Mouse (Mus musculus) stomach, embryonic 15.5 days (tissue): ENCODE data around the gene Fgf8. TPM values are rescaled to one million over a fixed set of nuclear protein-coding genes. Genes with fewer than 3 reads are reported as not detected.

ENCODE experiments used
- ATAC-seq: fragments of 200-750 bp; cut with Nextera tagmentation; 2 replicates; pipeline ENCODE4 v1.8.0; 2017; ENCODE audit warnings: low read depth, moderate number of reproducible peaks, moderate TSS enrichment; ENCODE audit not compliant: insufficient read depth, low FRiP score
- H3K27ac ChIP-seq: fragments of 300-500 bp; sonication (generic); 2 replicates; pipeline ENCODE4 v1.5.1; 2015; ENCODE audit warnings: mild to moderate bottlenecking, inconsistent platforms
- H3K27me3 ChIP-seq: fragments of 300-500 bp; sonication (generic); replicated peaks from 2 replicates; pipeline ENCODE4 v1.6.1; 2015; ENCODE audit warnings: inconsistent platforms
- H3K36me3 ChIP-seq: fragments of 300-500 bp; sonication (generic); 2 replicates; pipeline ENCODE4 v1.6.1; 2015; ENCODE audit warnings: inconsistent platforms
- H3K4me1 ChIP-seq: fragments of 300-500 bp; sonication (generic); 2 replicates; pipeline ENCODE4 v1.6.1; 2015; ENCODE audit warnings: inconsistent platforms
- H3K4me2 ChIP-seq: fragments of 300-500 bp; sonication (generic); 2 replicates; pipeline ENCODE4 v1.6.1; 2015; ENCODE audit warnings: mild to moderate bottlenecking, inconsistent platforms
- H3K4me3 ChIP-seq: fragments of 300-500 bp; sonication (generic); replicated peaks from 2 replicates; pipeline ENCODE4 v1.5.1; 2015; ENCODE audit warnings: inconsistent platforms
- H3K9ac ChIP-seq: fragments of 300-500 bp; sonication (generic); 2 replicates; pipeline ENCODE4 v1.6.1; 2015; ENCODE audit warnings: inconsistent platforms
- H3K9me3 ChIP-seq: fragments of 300-500 bp; sonication (generic); 2 replicates; pipeline ENCODE4 v1.6.1; 2016; ENCODE audit warnings: inconsistent platforms
- WGBS: fragments of 180-500 bp; shearing (Covaris S2); methylation state at CpG from one replicate; pipeline ENCODE4 v1.1.7; 2015; 5-methylcytosine and 5-hydroxymethylcytosine counted together
- polyA plus RNA-seq: library from polyadenylated mRNA; unstranded; fragments of >200 nt; fragmentation: Nextera tagmentation; extraction: Ambion mirVana; gene quantifications from 2 replicates; pipeline ENCODE4 v1.2.1, GENCODE M21; 2015

The Fgf8 gene
- polyA plus RNA-seq, 1 experiment from 2014 or later = not detected

DNA sequence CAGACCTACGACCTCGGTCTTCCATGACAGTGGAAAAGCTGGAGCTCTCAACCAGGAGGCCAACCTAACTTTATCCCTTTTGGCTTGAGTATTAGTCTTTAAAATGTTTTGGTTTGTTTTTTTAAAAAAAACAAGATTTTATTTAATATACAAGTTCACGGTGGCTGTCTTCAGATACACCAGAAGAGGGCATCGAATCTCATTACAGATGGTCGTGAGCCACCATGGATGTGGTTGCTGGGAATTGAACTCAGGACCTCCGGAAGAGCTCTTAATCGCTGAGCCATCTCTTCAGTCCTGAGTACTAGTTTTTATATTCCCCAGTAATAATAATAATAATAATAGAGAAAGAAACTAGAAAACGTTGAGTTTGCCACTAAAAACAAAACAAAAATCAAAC is 39.0 kb upstream of the Fgf8 start:
- peaks cover 21% of the 10 kb centered on the region; the same call in 1 of the 2 replicates for H3K36me3 ChIP-seq
- H3K9me3 ChIP-seq = no peaks in the 10 kb centered on the region
- peak overlapping the region; percentile 54 for H3K4me2 ChIP-seq
- 61% methylated on average over 8 of the region's 8 CpGs for WGBS
- peaks cover 15% of the 10 kb centered on the region for H3K4me1 ChIP-seq
- H3K27ac ChIP-seq = no peak overlapping the region
- H3K4me3 ChIP-seq = peak overlapping the region; percentile 90; the same call in 1 of the 2 replicates
- ATAC-seq = no peak
- no peaks in the 10 kb centered on the region for H3K27me3 ChIP-seq
- H3K9ac ChIP-seq = no peak overlapping the region; the same call in 1 of the 2 replicates

DNA sequence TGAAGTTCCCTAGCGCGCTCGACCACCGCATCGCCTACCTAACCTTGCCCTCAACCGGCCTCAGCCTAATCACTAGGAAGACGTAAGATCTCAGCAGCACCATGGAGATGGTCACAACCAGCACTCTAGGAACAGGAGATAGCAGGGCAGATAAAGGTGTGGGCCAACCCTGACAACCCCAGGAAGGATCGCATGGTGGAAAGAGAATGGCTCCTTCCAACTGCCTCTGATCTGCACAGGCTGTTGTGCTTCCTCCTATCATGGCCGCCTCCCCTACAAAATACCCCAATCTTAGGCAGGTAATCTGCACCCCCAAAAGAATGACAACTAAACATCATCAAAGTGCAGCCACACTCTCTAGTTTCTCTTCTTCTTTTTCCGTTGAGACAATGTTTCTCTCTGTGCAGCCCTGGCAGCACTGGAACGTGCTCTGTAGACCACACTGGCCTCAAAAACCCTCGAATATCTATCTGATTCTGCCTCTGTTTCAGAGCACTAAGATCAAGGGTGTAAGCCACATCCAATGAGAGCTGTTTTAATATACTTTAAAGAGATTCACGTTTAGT is 37.7 kb upstream of the Fgf8 start:
- Histone ChIP-seq H3K9me3 (no peaks in the 10 kb centered on the region), H3K27me3 (no peaks in the 10 kb centered on the region), H3K27ac (no peak overlapping the region), H3K36me3 (peaks cover 28% of the 10 kb centered on the region; the same call in 1 of the 2 replicates), H3K9ac (no peak overlapping the region), H3K4me2 (peak overlapping the region; percentile 54; the same call in 1 of the 2 replicates), H3K4me3 (no peak overlapping the region), H3K4me1 (peaks cover 15% of the 10 kb centered on the region)
- whole genome bisulfite sequencing = 80% methylated on average over 13 of the region's 13 CpGs
- no peak for ATAC-seq

DNA sequence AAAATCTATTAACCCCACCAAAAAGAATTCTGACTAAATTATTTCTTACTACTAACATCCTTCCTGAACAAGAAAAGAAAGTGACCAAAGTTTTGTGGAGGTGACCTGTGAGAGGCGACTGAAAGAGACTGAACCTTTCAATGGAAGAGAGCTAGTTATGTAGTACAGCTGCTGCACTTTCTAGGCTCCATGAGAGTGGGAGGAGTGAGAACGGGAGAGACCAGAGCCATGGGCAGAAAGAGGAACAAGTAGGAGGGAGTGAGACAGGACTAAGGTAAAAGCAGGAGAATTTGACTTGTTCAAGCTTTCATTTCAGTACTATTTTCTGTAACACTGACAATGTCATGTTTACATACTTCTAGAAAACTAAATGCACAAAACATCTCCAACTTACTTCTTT is 32.8 kb upstream of the Fgf8 start:
- H3K4me1 ChIP-seq = peaks cover 3% of the 10 kb centered on the region
- WGBS = 67% methylated on average over 2 of the region's 2 CpGs
- ATAC-seq = no peak
- no peak overlapping the region for H3K4me3 ChIP-seq
- no peak overlapping the region for H3K27ac ChIP-seq
- H3K27me3 ChIP-seq = no peaks in the 10 kb centered on the region
- no peak overlapping the region for H3K4me2 ChIP-seq
- H3K9ac ChIP-seq = no peak overlapping the region
- no peaks in the 10 kb centered on the region for H3K9me3 ChIP-seq
- H3K36me3 ChIP-seq = peaks cover 69% of the 10 kb centered on the region

DNA sequence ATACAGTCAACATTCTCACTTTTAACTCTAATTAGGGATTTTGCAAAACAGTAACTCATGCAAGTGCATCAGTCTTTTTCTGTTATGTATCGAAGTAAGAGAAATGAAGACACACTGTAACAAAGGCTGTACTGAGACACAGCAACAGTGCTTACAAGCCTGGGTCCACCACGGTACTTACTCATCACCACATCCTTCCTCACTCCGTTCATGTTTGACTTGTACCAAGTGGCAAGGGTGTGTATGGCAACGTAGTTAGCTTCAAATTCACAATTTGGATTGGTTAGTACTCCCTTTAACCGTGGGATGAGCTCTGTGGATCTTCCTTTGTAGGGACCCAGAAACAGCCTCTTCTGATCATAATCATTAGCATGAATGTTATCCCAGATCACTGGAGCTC is 28.8 kb upstream of the Fgf8 start:
- H3K9ac ChIP-seq = no peak overlapping the region
- peaks cover 79% of the 10 kb centered on the region for H3K36me3 ChIP-seq
- no peak overlapping the region for H3K4me2 ChIP-seq
- WGBS = 85% methylated on average over 5 of the region's 5 CpGs
- H3K27me3 ChIP-seq = no peaks in the 10 kb centered on the region
- no peaks in the 10 kb centered on the region for H3K4me1 ChIP-seq
- H3K27ac ChIP-seq = no peak overlapping the region
- no peak for ATAC-seq
- no peak overlapping the region for H3K4me3 ChIP-seq
- no peaks in the 10 kb centered on the region for H3K9me3 ChIP-seq

DNA sequence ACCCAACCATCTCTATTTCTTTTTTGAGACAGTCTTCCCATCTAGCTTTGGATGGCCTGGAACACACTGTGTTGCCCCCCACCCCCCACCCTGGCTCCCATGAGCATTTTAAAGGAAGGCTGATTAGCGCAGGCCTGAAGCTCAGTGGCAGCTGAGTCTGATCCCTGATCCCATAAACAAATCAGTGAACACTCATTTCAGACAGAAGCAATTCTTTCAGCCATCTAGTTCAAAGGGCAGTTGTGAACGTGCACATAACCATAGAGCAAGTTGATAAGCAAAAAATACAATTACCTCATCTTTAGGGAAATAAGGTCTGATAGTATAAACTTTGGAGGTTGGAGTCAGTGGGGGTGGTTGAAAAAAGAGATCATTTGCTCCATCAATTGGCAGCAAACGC is 18.1 kb upstream of the Fgf8 start:
- no peaks in the 10 kb centered on the region for H3K27me3 ChIP-seq
- H3K36me3 ChIP-seq = peaks cover 46% of the 10 kb centered on the region
- ATAC-seq = no peak
- no peak overlapping the region for H3K9ac ChIP-seq
- no peak overlapping the region for H3K4me3 ChIP-seq
- 80% methylated on average over 3 of the region's 3 CpGs for WGBS
- H3K4me1 ChIP-seq = no peaks in the 10 kb centered on the region
- H3K9me3 ChIP-seq = no peaks in the 10 kb centered on the region
- no peak overlapping the region for H3K4me2 ChIP-seq
- H3K27ac ChIP-seq = no peak overlapping the region

DNA sequence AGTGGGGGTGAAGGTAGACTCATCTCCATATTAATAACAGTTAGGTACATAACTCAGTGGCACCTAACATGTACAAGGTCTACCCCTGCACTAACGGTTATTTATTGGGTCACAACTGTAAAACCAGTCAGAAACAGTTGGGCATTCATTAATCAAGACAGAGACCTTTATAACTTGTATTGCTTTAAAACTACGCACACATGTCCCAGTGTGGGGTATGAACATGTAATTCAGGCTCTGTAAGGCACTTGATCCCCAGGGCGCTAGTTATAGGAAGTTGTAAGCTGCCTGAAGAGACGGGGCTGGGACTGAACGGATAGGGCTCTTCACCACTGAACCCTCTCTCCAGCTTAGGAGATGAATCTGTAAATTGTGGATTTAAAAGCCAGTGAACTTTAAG is 16.0 kb upstream of the Fgf8 start:
- H3K9ac ChIP-seq = no peak overlapping the region
- no peaks in the 10 kb centered on the region for H3K9me3 ChIP-seq
- H3K27me3 ChIP-seq = no peaks in the 10 kb centered on the region
- ATAC-seq = no peak
- H3K27ac ChIP-seq = no peak overlapping the region
- H3K4me1 ChIP-seq = no peaks in the 10 kb centered on the region
- peaks cover 67% of the 10 kb centered on the region for H3K36me3 ChIP-seq
- H3K4me3 ChIP-seq = no peak overlapping the region
- 88% methylated on average over 5 of the region's 5 CpGs for WGBS
- no peak overlapping the region for H3K4me2 ChIP-seq

DNA sequence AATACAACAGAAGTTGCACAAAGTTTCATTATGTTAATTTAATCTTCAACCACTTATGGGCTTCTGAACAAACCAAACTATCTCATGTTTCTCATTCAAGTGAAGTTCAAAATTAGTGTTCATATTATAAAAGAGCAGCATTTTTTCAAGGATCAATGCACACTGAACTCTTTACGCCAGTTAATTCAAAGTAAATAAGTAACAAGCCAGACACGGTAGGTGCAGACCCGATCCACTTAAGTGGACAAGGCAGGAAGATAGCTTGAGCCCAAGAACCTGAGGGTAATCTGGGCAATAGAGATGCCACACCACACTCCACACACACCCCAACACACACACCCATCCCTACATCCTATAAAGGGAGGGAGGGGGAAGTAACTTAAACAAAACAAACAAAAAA is 10.8 kb upstream of the Fgf8 start:
- ATAC-seq = no peak

DNA sequence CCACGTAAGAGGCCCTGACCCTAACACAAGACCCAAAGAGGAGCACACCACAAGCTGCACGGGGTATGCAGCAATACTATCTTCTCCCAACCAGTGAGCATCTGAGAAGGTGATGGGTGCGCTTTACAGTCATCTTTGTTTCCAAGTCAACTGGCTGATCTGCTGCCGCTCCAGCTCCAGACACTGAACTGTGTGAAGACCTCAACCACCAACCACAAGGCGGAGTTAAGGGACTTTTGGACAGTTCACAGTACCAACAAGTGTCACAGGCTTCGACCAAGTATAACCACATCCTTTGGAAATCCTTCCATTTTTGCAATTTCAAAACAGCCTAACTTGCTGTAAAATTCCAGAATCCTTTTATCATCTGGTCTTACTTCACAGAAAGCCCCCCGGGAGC is 9.2 kb upstream of the Fgf8 start:
- 90% methylated on average over 7 of the region's 7 CpGs for WGBS
- H3K9me3 ChIP-seq = no peaks in the 10 kb centered on the region
- H3K27me3 ChIP-seq = no peaks in the 10 kb centered on the region; the same call in 1 of the 2 replicates
- no peak overlapping the region for H3K4me2 ChIP-seq
- peaks cover 35% of the 10 kb centered on the region for H3K36me3 ChIP-seq
- no peak overlapping the region for H3K4me3 ChIP-seq
- no peak overlapping the region for H3K27ac ChIP-seq
- no peak overlapping the region for H3K9ac ChIP-seq
- no peak for ATAC-seq
- peaks cover 15% of the 10 kb centered on the region for H3K4me1 ChIP-seq

More for the DNA sequence above, 10.8 kb upstream of the Fgf8 start:
- Histone ChIP-seq H3K9me3 (no peaks in the 10 kb centered on the region), H3K36me3 (peaks cover 45% of the 10 kb centered on the region), H3K27ac (no peak overlapping the region), H3K4me1 (peaks cover 3% of the 10 kb centered on the region), H3K4me2 (no peak overlapping the region), H3K4me3 (no peak overlapping the region), H3K9ac (no peak overlapping the region), H3K27me3 (no peaks in the 10 kb centered on the region)
- WGBS = 86% methylated on average over 3 of the region's 3 CpGs

DNA sequence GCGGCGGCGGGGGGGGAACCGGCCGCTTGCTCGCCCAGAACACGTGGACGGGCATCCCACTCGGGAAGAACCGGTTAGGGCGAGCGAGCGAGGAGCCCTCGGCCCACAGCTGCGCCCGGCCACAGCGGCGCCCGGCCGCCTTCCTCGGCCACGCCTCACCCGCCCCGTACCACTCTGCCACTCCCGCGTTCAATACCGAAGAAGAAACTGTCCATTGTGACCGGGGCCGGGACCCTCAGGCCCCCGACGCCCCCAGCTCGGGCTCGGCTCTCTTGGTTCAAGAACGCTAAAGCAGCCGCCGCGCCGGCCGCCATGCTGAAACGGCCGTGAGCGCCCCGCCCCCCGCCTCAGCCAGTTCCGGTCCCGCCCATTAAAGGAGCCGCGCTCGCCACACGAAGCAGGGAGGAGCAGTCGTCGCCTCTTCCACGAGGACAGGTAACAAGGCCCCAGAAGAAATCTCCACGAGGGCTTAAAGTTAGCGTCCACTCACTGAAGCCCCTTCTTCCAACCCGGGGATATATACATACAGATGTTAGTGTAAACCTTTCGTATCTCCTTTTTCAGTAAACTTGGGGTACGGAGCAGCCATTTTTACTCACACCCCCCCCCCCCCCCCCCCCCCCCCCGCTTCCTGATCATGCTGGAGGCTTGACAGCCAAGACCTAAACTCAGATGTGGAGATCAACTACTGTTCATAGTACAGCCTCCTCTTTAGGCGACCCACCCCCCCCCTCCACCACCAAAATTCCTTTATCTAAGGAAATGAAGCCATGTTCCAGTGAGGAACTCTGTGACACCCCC is 6.7 kb upstream of the Fgf8 start, which contains the start of gene Npm3:
Gene Npm3 (minus strand): TSS at position 349 of the 801 bp plus-strand sequence.
- peak within 1 kb of the TSS; percentile 94 for H3K4me3 ChIP-seq
- peak within 1 kb of the TSS; percentile 63 for H3K9ac ChIP-seq
- H3K27me3 ChIP-seq = peaks cover 23% of the 10 kb centered on the region
- peaks cover 26% of the 10 kb centered on the region for H3K4me1 ChIP-seq
- peak; percentile 78; the same call in 1 of the 2 replicates for ATAC-seq
- H3K9me3 ChIP-seq = no peaks in the 10 kb centered on the region
- under 1% methylated on average over 54 of the region's 60 CpGs for WGBS
- H3K36me3 ChIP-seq = peaks cover 15% of the 10 kb centered on the region
- peak within 1 kb of the TSS; percentile 91 for H3K4me2 ChIP-seq
- H3K27ac ChIP-seq = no peak within 1 kb of the TSS

DNA sequence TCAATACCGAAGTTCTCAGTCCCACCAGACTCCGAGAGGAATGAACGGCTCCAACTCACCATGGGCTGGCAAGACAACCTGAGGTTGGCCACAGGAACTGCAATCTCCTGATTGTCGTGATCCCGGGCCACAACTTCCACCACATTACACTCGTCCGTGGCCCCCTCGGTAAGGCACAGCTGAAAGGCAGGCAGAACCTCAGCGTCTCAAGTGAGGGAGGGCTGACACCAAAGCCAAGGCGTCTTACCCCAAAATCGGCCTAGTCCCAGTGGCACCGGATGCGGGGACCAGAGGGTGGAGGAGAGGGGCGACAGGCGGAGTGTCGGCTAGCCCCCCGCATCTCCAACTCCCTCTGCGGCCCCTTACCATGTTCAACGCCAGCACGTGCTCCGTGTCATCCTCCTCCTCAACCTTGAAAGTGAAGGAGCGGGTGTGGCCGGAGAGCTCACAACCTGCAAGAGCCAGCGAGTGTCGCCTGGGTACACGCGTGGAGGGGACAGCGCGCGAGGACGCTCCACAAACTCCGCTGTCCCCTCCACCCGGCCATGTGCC is 6.1 kb upstream of the Fgf8 start:
- peak overlapping the region; percentile 63 for H3K9ac ChIP-seq
- no peaks in the 10 kb centered on the region for H3K9me3 ChIP-seq
- H3K4me1 ChIP-seq = peaks cover 26% of the 10 kb centered on the region
- 1% methylated on average over 32 of the region's 33 CpGs for WGBS
- peak overlapping the region; percentile 91 for H3K4me2 ChIP-seq
- peak overlapping the region; percentile 94 for H3K4me3 ChIP-seq
- H3K27me3 ChIP-seq = peaks cover 29% of the 10 kb centered on the region
- ATAC-seq = 0 out of 2 replicates have a peak, but pooled peaks have one; percentile 3
- peaks cover 8% of the 10 kb centered on the region for H3K36me3 ChIP-seq
- no peak overlapping the region for H3K27ac ChIP-seq

DNA sequence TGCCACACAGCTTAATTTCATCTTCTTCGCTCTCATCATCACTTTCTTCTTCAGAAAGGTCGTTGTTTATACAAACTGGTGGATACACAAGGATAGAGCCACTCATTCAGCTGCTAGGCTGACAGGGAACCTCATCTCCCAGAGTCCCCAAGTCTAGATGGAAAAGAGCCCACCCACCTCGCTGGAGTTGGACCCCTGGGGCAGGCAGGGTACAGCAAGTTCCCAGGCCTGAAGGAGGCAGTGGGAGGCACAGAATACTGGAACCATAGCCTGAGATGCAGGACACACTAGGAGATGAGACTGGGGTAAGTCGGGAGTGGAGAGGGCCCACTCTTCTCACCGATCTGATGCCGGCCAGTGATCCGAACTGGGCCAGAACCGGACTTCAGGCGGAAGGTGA is 5.5 kb upstream of the Fgf8 start:
- H3K4me1 ChIP-seq = peaks cover 29% of the 10 kb centered on the region
- 49% methylated on average over 9 of the region's 9 CpGs for WGBS
- no peak overlapping the region for H3K27ac ChIP-seq
- peak overlapping the region; percentile 94 for H3K4me3 ChIP-seq
- peaks cover 5% of the 10 kb centered on the region for H3K36me3 ChIP-seq
- no peak overlapping the region for H3K9ac ChIP-seq
- H3K27me3 ChIP-seq = peaks cover 35% of the 10 kb centered on the region
- peak overlapping the region; percentile 91 for H3K4me2 ChIP-seq
- ATAC-seq = no peak
- no peaks in the 10 kb centered on the region for H3K9me3 ChIP-seq
